Mouse (Mus musculus) adrenal gland, postnatal 25 days (tissue): Measurements from ENCODE around the gene Etfdh. TPM values are rescaled to one million over a fixed set of nuclear protein-coding genes. Genes with fewer than 3 reads are reported as not detected.

Source experiments
- total RNA-seq: library from RNA; stranded (reverse); gene quantifications from 2 replicates; pipeline ENCODE4 v1.2.3, GENCODE M21; 2021

Etfdh gene
- total RNA-seq, 1 experiment from 2014 or later: 163 TPM

Other genes starting within 250 kb of the Etfdh start
- 7.7 and 8.6 TPM in 2 replicates for gene Fnip2, start 61.7 kb downstream of the Etfdh start, total RNA-seq
- gene Ppid, start 38.2 kb downstream of the Etfdh start, total RNA-seq: 55.7 and 62.3 TPM in 2 replicates
- gene 4930579G24Rik, start 421 bp downstream of the Etfdh start, total RNA-seq: 3.9 TPM in 2 replicates
- gene Rxfp1, start 108.4 kb upstream of the Etfdh start, total RNA-seq: 0.06 TPM in 1 of 2 replicates, not detected in the other
- 13.9 and 17.2 TPM in 2 replicates for gene Tmem144, start 223.3 kb upstream of the Etfdh start, total RNA-seq